Mouse (Mus musculus): ENCODE data around the gene AI182371. TPM values are rescaled to one million over a fixed set of nuclear protein-coding genes. Genes with fewer than 3 reads are reported as not detected.

AI182371 gene
- total RNA-seq, 2 experiments from 2014 or later = 0.26 to 0.40 TPM

DNA sequence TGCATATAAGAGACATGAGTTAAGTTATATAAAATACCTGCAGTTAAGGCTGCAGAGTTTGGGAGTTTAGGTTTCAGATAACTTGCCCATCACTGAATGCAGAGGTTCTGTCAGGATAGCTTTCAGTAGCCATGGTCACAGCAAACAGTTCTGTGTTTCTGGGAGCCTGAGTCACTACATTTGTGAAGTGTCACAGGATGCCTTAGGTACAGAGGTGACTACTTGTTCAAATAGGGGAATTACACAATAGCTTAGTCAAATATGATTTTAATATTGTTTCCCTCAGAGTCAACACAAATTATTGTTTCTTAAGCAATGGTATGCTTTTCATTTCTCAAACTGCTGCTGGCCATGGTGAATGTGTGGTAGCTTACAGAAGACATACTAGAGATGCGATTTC, 32.2 kb downstream of the AI182371 start:
- DNase-seq = no peak

DNA sequence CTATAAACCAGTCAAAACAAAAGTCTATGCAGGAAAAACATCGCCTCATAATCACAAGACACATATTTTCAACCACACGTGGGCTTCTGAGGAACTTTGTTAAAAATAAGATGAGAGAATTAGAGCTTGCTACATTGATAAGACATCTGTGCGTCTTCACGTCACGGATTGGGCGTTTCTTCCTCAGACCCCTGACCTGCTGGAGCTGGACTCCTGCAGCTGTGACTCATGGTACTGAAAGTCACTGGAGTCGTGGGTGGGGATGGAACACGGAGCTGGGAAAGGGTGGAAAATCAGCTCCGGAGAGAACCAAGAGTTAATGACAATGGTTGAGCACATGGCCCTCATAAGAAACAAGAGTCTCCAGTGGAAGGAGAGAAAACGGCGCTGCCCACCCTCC, 34.2 kb downstream of the AI182371 start:
- no peak for DNase-seq

DNA sequence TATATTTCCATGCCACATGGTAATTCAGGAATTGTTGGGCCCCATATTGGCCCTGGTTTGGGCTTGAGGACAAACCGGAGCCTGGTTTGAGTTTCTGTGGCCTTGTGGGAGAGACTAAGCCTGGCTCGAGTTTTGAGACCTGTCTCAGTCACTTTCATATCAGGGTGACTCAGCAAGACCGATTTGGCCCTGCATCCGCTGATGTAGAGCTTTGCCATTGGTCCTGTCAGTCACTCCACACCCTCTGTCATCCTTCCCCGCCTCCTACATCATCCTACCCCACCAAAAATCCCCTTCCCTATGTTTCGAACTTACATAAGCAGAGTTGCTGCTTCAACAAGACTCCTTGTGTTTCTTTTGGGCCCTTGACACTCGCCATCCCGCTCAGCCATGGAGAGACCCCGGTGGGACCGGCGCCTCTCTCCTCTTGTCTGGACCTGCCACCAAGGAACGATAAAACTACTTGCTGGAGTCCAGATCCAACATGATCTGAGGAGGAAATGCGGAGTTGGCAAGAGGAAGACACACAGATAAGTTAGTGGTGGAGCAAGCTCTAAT, 34.7 kb downstream of the AI182371 start:
- no peak for DNase-seq

DNA sequence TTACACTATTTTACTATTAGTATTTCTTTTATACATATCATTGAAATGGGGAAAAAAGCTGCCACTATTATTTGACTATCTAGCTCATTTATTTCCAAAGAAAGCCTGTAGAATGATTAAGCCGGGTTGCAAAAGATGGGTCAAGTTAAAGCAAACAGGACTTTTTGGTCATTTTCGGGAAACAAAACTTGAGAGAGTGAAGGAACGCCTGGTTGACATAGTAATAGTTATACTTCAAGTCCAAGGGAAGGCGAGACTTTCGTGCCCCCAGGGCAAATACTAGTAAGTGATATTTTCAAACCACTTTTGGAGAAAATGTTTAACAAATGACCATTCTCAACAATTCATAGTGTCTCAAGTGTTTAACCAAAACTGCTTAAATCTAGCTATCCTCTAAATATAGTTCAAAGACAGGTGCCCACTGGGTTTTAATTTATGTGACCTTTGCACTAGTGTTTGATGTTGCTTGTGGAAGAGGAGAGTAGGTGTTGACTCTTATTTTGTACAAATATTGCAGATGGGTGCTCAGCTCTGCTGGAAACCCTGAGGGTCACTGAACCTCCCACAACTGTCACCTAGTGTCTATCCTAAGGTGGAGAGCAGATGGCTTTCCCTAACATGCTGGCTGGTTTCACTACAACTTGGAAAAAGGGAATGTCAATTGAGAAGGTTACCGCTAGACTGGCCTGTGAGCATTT, 37.9 kb downstream of the AI182371 start:
- DNase-seq = no peak

DNA sequence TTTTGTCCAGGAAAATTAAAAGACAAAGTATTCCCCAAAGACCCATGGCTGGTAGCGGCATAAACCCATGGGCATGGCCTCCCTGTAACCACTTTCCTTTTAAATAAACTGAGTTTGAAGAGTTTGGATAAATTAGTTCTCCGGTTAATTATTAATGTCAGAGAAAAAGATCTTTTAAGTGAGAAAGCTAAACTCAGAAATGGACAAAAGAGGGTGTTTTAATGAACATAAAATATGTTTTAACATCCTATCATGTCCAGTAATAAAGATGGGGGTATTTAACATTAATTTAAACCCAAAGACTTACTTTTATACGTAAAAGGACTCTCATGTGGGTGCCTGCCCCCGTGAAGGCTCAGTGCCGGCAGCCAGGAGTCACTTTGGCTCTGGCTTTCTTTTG, 40.0 kb downstream of the AI182371 start, which contains the start of gene Hc:
TSS of gene Hc (minus strand) at position 101 of the 400 bp plus-strand sequence.
- DNase-seq = no peak

DNA sequence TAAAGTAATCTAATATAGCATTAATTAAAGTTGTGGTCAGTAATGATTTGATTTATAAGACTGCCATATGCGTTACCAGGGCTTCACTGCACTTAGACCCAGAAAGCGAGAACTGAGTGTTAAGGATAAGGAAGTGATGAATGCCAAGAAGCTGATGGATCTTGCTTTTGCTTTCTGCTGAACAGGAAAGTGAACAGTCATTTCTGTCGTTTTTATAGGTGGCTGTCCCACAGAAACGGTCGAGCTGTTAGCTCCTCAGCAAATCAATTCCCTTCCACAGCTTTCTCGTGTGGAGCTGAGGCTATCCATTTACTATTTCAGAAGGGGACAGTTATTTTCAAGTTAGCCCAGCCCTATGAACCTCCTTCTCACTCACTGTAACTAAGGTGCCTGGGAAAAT, 40.4 kb downstream of the AI182371 start:
- DNase-seq = no peak

DNA sequence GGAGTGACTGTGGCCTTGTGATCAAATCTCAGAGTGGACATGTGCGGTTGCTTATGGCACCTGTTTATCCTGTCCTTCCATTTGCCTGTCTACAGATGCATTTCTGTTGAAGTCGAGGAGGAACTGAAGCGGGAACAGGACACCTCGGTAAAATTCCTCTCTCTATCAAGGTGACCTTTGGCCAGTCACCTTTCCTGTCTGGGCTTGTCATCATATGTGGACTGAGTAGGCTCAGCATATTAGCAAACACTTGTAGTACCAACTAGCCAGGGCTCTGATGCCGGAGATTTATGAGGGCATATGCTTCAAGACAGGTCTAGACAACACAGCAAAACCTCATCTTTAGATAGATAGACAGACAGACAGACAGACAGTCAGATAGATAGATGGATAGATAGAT, 41.1 kb downstream of the AI182371 start:
- no peak for DNase-seq

DNA sequence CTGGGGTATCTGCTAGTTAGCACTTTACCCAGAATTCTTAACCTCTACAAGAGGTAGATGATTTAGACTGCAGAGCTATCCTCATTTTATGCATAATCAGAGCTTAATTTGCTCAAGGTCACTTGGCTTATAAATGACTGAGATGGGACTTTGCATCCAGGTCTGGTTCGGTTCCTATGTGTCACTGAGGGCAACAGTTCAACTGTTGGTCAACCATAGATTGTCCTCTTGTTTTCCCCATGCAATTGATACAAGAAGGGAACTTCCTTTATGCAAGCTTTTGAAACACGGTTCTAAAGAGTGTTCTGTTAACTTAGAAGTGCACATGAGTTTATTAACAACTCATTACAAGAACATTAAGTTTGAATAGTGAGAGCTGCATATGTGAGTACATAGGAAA, 43.0 kb downstream of the AI182371 start:
- DNase-seq = no peak

DNA sequence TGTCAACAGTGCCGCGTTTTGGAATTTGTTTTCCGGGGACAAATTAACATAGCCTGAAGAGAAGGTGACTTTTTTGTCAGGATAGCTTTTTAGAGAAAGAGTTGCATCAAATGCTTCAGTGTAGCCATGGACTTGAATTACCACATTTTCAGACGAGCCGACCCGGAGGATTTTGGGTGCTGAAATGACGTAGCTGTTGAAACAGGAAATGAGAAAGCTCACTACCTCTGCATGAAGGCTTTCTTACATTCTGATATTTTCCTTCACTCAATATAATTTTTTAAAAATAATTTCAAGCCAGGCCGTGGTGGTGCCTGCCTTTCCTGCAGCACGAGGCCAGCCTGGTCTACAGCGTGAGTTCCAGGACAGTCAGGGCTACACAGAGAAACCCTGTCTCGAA, 44.1 kb downstream of the AI182371 start:
- no peak for DNase-seq

DNA sequence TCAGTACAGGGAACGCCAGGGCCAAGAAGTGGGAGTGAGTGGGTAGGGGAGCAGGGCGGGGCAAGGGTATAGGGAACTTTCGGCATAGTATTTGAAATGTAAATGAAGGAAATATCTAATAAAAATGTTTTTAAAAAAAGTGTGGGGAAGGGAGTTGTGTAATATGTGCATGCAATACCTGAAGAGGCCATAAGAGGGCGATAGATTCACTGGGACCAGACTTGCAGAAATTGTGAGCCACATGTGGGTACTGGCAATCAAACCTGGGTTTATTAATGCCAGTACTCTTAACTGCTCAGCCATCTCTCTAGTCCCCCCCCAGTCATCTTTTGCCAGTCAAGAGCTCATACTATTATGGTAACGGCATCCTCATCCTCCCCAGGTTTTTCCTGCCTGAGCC, 52.5 kb downstream of the AI182371 start:
- DNase-seq = peak in 1 of 2 experiments; percentile 27

DNA sequence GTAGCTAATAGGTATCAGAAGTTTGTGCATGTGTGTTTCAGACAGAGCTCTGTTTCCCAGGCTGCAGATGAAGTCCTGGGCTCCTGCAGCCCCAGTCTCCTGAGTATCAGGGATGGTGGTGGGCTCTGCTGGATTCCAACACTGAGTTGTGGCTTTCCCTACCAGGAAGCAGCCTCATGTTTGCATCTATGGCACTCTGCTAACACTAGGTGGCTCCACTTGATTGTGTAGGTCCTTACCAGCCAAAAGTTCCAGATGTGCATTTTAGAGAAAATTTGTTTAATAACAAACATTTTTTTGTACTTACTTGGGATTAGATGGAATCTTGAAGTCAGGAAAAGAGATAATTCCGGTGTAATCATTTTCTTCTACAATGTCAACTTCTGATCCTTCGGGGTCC, 56.4 kb downstream of the AI182371 start:
- peak; percentile 11 to 26 for DNase-seq

DNA sequence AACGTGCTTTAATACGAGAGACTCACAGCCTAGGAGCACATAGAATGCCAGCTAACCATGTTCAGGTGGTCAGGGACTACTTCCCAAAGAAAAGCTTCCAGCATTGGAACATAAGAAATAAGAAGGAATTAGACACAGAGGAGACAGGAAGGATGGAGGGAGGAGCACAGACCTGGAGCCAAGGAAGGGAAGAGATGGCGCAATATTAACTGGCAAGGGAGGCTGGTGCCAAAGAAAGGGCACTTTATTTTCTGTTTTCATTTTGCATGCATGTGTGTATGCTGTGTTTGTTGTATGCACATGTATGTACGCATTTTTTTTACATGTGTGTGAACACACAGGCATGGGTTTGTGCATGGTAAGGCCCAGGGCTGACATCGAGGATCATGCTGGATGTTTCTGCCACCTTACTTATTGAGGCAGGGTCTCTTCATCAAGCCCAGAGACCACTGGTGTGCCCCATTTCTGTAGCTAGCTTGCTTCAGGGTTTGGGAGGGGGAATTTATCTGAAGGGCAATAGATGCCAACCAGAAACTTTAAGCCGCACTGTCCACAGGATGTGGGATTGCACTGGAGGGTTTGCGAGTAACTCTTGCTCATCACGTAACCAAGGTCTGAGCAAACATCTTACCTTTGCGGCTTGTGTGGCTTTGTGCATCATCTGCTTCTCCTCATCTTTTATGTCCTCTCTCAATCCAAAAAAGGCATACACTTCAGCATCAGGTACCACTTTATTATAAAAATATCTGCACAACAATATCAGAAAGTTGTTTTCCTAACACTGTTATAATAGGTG, 62.6 kb downstream of the AI182371 start:
- DNase-seq = no peak

Other genes with a start within 250 kb of the AI182371 start
- under 1 TPM; 0.20 to 0.86 TPM for gene Cutal, start 227.1 kb downstream of the AI182371 start, total RNA-seq (2021)
- gene Psmd5, start 226.6 kb downstream of the AI182371 start, total RNA-seq (2021) = 10 to 100 TPM; 38.4 to 44.6 TPM
- 1 to 10 TPM; 2.2 to 2.4 TPM for gene Phf19, start 187.5 kb downstream of the AI182371 start, total RNA-seq (2021)
- 1 to 10 TPM; 1.3 to 2.2 TPM for gene Traf1, start 139.8 kb downstream of the AI182371 start, total RNA-seq (2021)
- under 1 TPM in 1 of 2 experiments, not detected in 1; 0.83 TPM for gene Hc, start 40.1 kb downstream of the AI182371 start, total RNA-seq (2021)
- gene Cntrl, start 7.9 kb upstream of the AI182371 start, total RNA-seq (2021) = 10 to 100 TPM; 12.0 to 14.6 TPM
- 100 to 1,000 TPM; 207 to 234 TPM for gene Rab14, start 99.6 kb upstream of the AI182371 start, total RNA-seq (2021)
- gene Gsn, start 154.8 kb upstream of the AI182371 start, total RNA-seq (2021) = 100 to 1,000 TPM; 405 to 505 TPM
- gene Stom, start 235.4 kb upstream of the AI182371 start, total RNA-seq (2021) = 10 to 100 TPM; 38.9 to 53.7 TPM